Mouse (Mus musculus) CH12.LX (cell line): ENCODE results near the gene Casq2. TPM values are rescaled to one million over a fixed set of nuclear protein-coding genes. Genes with fewer than 3 reads are reported as not detected.

Experiments used
- DNase-seq: peaks from one replicate; pipeline ENCODE4 v3.0.0-alpha.2; 2013; ENCODE audit errors: extremely low read depth
- H3K27ac ChIP-seq: 2 replicates; pipeline ENCODE4 v1.5.1; 2012; ENCODE audit warnings: low read depth, mild to moderate bottlenecking, control low read depth, moderate library complexity; ENCODE audit not compliant: insufficient read depth
- H3K27me3 ChIP-seq: replicated peaks from 2 replicates; pipeline ENCODE3; 2012; ENCODE audit warnings: inconsistent platforms
- H3K36me3 ChIP-seq, 2 experiments: replicated peaks in 1 of 2; 2 replicates each; pipeline versions ENCODE3 to v1.6.1; 2012; ENCODE audit warnings: inconsistent platforms in 1 of 2, low read length in 1 of 2, mild to moderate bottlenecking in 1 of 2, mixed read lengths in 1 of 2, moderate library complexity in 1 of 2; ENCODE audit not compliant: control insufficient read depth in 1 of 2, insufficient read depth in 1 of 2
- H3K4me1 ChIP-seq, 2 experiments: 2 replicates each; pipeline ENCODE4 v1.6.1; 2012; ENCODE audit warnings: inconsistent platforms in 1 of 2, moderate library complexity in 1 of 2; ENCODE audit not compliant: insufficient read depth in 2 of 2, control insufficient read depth in 1 of 2
- H3K4me2 ChIP-seq: 2 replicates; pipeline ENCODE4 v1.6.1; 2012; ENCODE audit warnings: low read depth, mild to moderate bottlenecking, control low read depth; ENCODE audit not compliant: poor library complexity, insufficient read depth, severe bottlenecking
- H3K4me3 ChIP-seq, 3 experiments: fragments of 150-350 bp in 1 of 3; sonication (generic) in 1 of 3; replicated peaks in 1 of 3; 2 replicates each; pipeline versions ENCODE3 to v1.5.1; 2011 to 2012; ENCODE audit warnings: low read depth in 2 of 3, low read length in 2 of 3, mild to moderate bottlenecking in 2 of 3, moderate library complexity in 2 of 3, control low read depth in 1 of 3, improper control_type of control experiment in 1 of 3, inconsistent platforms in 1 of 3, mixed read lengths in 1 of 3; ENCODE audit not compliant: poor library complexity in 1 of 3
- H3K79me2 ChIP-seq: replicated peaks from 2 replicates; pipeline ENCODE4 v1.6.1; 2012; ENCODE audit warnings: mild to moderate bottlenecking, moderate library complexity; ENCODE audit not compliant: control insufficient read depth, poor library complexity, insufficient read depth, severe bottlenecking; ENCODE audit errors: extremely low read depth
- H3K9ac ChIP-seq: 2 replicates; pipeline ENCODE4 v1.6.1; 2012; ENCODE audit warnings: low read depth, mild to moderate bottlenecking, control low read depth, moderate library complexity; ENCODE audit not compliant: insufficient read depth
- H3K9me3 ChIP-seq: replicated peaks from 2 replicates; pipeline ENCODE3; 2012; ENCODE audit warnings: low read length, inconsistent platforms, mixed read lengths
- BHLHE40 ChIP-seq: IDR thresholded peaks from 2 replicates; pipeline ENCODE4 v1.6.1; 2011; ENCODE audit warnings: mild to moderate bottlenecking, low read depth, low read length, improper control_type of control experiment
- CTCF ChIP-seq, 2 experiments: IDR thresholded peaks in 1 of 2; conservative IDR thresholded peaks in 1 of 2; 2 replicates each; pipeline ENCODE4 v1.5.1; 2011 to 2012; ENCODE audit warnings: low read depth in 2 of 2, low read length in 2 of 2, improper control_type of control experiment in 1 of 2, inconsistent platforms in 1 of 2, mild to moderate bottlenecking in 1 of 2, moderate library complexity in 1 of 2
- E2F4 ChIP-seq: IDR thresholded peaks from 2 replicates; pipeline ENCODE4 v1.6.1; 2011; ENCODE audit warnings: low read depth, low read length, improper control_type of control experiment; ENCODE audit not compliant: insufficient replicate concordance
- ELF1 ChIP-seq: IDR thresholded peaks from 2 replicates; pipeline ENCODE4 v1.6.1; 2014; ENCODE audit warnings: low read depth, mild to moderate bottlenecking, inconsistent platforms, low read length, improper control_type of control experiment
- EP300 ChIP-seq: IDR thresholded peaks from 2 replicates; pipeline ENCODE4 v1.6.1; 2011; ENCODE audit warnings: low read length, improper control_type of control experiment
- MAFK ChIP-seq: IDR thresholded peaks from 2 replicates; pipeline ENCODE4 v1.6.1; 2011; ENCODE audit warnings: low read length, improper control_type of control experiment; ENCODE audit not compliant: insufficient replicate concordance
- MAX ChIP-seq: IDR thresholded peaks from 2 replicates; pipeline ENCODE4 v1.6.1; 2011; ENCODE audit warnings: low read length, improper control_type of control experiment
- MAZ ChIP-seq: IDR thresholded peaks from 2 replicates; pipeline ENCODE4 v1.6.1; 2012; ENCODE audit warnings: low read depth, mild to moderate bottlenecking, inconsistent platforms, low read length, improper control_type of control experiment, moderate library complexity
- MYC ChIP-seq: IDR thresholded peaks from 2 replicates; pipeline ENCODE4 v1.6.1; 2011; ENCODE audit warnings: low read depth, mild to moderate bottlenecking, improper control_type of control experiment, low read length
- RAD21 ChIP-seq: IDR thresholded peaks from 2 replicates; pipeline ENCODE4 v1.6.1; 2011; ENCODE audit warnings: low read depth, mild to moderate bottlenecking, low read length, improper control_type of control experiment, moderate library complexity
- SMC3 ChIP-seq: IDR thresholded peaks from 2 replicates; pipeline ENCODE4 v1.6.1; 2011; ENCODE audit warnings: low read depth, low read length, improper control_type of control experiment
- TCF12 ChIP-seq: IDR thresholded peaks from 2 replicates; pipeline ENCODE4 v1.6.1; 2014; ENCODE audit warnings: low read depth, mild to moderate bottlenecking, inconsistent platforms, low read length, improper control_type of control experiment
- USF1 ChIP-seq: IDR thresholded peaks from 2 replicates; pipeline ENCODE4 v1.6.1; 2014; ENCODE audit warnings: low read depth, mild to moderate bottlenecking, inconsistent platforms, low read length, improper control_type of control experiment
- ZNF384 ChIP-seq: IDR thresholded peaks from 2 replicates; pipeline ENCODE4 v1.6.1; 2012; ENCODE audit warnings: low read depth, low read length, improper control_type of control experiment, inconsistent platforms
- dilution Hi-C: fragments of 300-500 bp; cut with MboI; formaldehyde crosslinking; loops from 2 replicates; pipeline ENCODE4 v1.14.3; 2020; ENCODE audit warnings: low sequenced_read_pairs; ENCODE audit not compliant: extremely low pct_unique_long_range_greater_than_20kb, extremely low pct_ligation_motif_present
- in situ Hi-C: fragments of 300-500 bp; cut with MboI; formaldehyde crosslinking; loops from 3 replicates; pipeline ENCODE4 v1.14.3; 2019; ENCODE audit warnings: low sequenced_read_pairs, low pct_ligation_motif_present, low pct_unique_long_range_greater_than_20kb, mixed read lengths
- polyA plus RNA-seq: library from polyadenylated mRNA; unstranded; fragments of >175 nt; gene quantifications from 2 replicates; pipeline ENCODE4 v1.2.1, GENCODE M21; 2012; ENCODE audit warnings: low read depth; ENCODE audit not compliant: insufficient read length
- total RNA-seq, 2 experiments: library from RNA; depleted of rRNA; stranded (reverse); fragments of 300-350 nt in 1 of 2; fragments of >200 nt in 1 of 2; gene quantifications; 2 replicates each; pipeline ENCODE4 v1.2.3; 2012 to 2014

Gene Casq2
- total and polyA plus RNA-seq, 3 experiments = not detected

DNA sequence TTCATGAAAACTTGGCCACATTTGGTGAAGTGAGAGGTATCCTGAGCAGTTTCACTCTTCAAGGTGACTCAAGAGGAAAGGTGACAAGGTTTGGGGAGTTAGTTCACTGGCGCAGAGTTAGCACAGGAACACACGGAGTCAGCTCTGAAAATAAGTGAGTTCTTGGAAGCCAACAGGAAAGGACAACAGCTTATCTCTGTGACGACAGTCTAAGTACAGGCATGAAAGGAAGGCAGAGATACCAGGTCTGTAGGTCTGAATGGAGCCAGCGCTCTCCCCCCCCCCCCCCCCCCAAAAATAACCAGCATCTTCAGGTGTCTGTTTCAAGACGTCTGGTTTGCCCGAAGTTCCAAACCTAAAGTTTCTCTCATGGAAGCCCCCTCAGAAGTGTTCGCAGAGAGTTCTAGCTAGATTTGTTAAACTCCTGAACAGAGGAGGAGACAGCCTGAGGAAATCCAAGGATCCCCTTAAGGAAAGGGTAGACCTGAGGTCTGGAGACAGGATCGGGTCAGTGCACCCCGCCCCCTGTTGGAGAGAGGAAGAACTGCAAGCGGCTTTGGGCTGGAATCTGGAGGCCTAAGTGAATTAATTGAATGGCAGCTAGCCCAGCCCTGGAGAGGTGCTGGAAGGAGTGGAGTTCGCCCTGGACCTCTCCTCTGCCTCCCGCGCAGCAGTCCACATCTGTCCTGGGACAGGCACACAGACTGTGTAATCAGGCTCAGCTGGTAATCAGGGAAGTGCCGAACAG lies 24.1 kb upstream of the Casq2 start:
- TF ChIP-seq RAD21 (peak; percentile 42), SMC3 (peak; percentile 70), TCF12 (0 out of 2 replicates have a peak, but pooled peaks have one; percentile 16), CTCF (conservative IDR thresholded peaks at IDR 0.05 in 1 of 2, IDR thresholded peaks at IDR 0.05 in 1 of 2; ENCODE audit: low read depth in 2 of 2, low read length in 2 of 2) (peak; percentile 74 to 79), ZNF384 (no peak)
- Histone ChIP-seq H3K4me2 (no peak overlapping the region), H3K9ac (no peak overlapping the region), H3K27ac (no peak overlapping the region), H3K36me3 (no peaks in the 10 kb centered on the region), H3K79me2 (no peaks in the 10 kb centered on the region), H3K9me3 (no peaks in the 10 kb centered on the region), H3K4me3 (no peak overlapping the region), H3K4me1 (0 out of 4 replicates have a peak, but pooled peaks cover 0 to 3% of the 10 kb centered on the region in 2 experiments), H3K27me3 (no peaks in the 10 kb centered on the region)
- in situ Hi-C loops (loop anchor here (25.0 kb wide), 1 partner anchor 175 kb away; no protein-coding TSS in a partner anchor), dilution Hi-C loops (no loop called here)
- DNase-seq = peak; percentile 32

DNA sequence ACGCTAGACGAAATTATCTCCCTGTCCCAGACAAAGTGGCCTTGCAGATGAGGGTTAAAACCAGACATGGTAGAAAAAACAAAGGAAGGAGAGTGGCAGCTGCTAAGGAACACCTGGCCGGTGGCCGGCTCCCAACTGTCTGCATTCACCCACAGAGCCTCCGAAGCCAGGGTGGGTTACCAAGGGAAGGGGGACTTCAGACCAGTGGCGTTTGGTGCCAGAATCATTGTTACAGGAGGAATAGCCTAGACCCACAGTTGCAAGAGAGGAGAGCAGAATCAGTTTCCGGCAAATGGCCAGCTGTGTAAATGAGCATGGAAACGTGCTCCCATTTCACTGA lies 23.6 kb upstream of the Casq2 start:
- DNase-seq = no peak
- dilution Hi-C loops = no loop called here
- Histone ChIP-seq H3K79me2 (no peaks in the 10 kb centered on the region), H3K27ac (no peak overlapping the region), H3K4me2 (no peak overlapping the region), H3K9ac (no peak overlapping the region), H3K36me3 (no peaks in the 10 kb centered on the region), H3K4me1 (0 out of 4 replicates have a peak, but pooled peaks cover 0 to 3% of the 10 kb centered on the region in 2 experiments), H3K27me3 (no peaks in the 10 kb centered on the region), H3K9me3 (no peaks in the 10 kb centered on the region), H3K4me3 (no peak overlapping the region)
- TF ChIP-seq MAZ (no peak), E2F4 (no peak), EP300 (no peak), MAFK (no peak), BHLHE40 (no peak), ELF1 (no peak), ZNF384 (no peak), USF1 (no peak), RAD21 (no peak), MYC (no peak), MAX (no peak)
- in situ Hi-C loops = loop anchor here (25.0 kb wide), 1 partner anchor 175 kb away; no protein-coding TSS in a partner anchor
